Mouse (Mus musculus) Muller cell, postnatal 12 days (primary cell): ENCODE measurements around the gene Ssrp1.

Experiments used
- DNase-seq: peaks from one replicate; pipeline ENCODE4 v3.0.0-alpha.2; 2015; ENCODE audit errors: inconsistent ontology term

Ssrp1 gene

GRCm38 (mm10) chr2:85073751-85074150 lies 36.7 kb downstream of the Ssrp1 start:
- DNase-seq, result no peak

- DNase-seq, result peak; percentile 71
Observed at GRCm38 (mm10) chr2:85088716-85089646, 51.9 kb downstream of the Ssrp1 start.

GRCm38 (mm10) chr2:85091325-85091724 lies 54.3 kb downstream of the Ssrp1 start:
- no peak for DNase-seq

- no peak for DNase-seq
Observed at GRCm38 (mm10) chr2:85093376-85093775, 56.3 kb downstream of the Ssrp1 start.

GRCm38 (mm10) chr2:85095906-85096305 lies 58.9 kb downstream of the Ssrp1 start:
- no peak for DNase-seq
